Mouse (Mus musculus): ENCODE data around the gene Pmel. TPM values are rescaled to one million over a fixed set of nuclear protein-coding genes. Genes with fewer than 3 reads are reported as not detected.
A peak's percentile ranks its signal among the peaks of the same experiment; 100 is the strongest.

The Pmel gene
- total RNA-seq, 1 experiment from 2014 or later, result not detected

GRCm38 (mm10) chr10:128744680-128745601 is 40.9 kb downstream of the Pmel start, which contains the start of gene Dgka:
Gene Dgka, minus strand, starts transcription at chr10:128744855.
- ATAC-seq (replicated peaks; ENCODE audit: insufficient number of reproducible peaks, low FRiP score, low TSS enrichment, poor library complexity, severe bottlenecking), result no peak

GRCm38 (mm10) chr10:128745946-128746613 is 42.1 kb downstream of the Pmel start:
- ATAC-seq (replicated peaks; ENCODE audit: insufficient number of reproducible peaks, low FRiP score, low TSS enrichment, poor library complexity, severe bottlenecking), result no peak

- peak; percentile 2; the same call in 1 of the 2 replicates for ATAC-seq (replicated peaks; ENCODE audit: insufficient number of reproducible peaks, low FRiP score, low TSS enrichment, poor library complexity, severe bottlenecking)
These were observed 43.1 kb downstream of the Pmel start for GRCm38 (mm10) chr10:128746972-128747645.

GRCm38 (mm10) chr10:128747646-128748251 is 43.8 kb downstream of the Pmel start, which contains the start of gene Pym1:
Gene Pym1, plus strand, starts transcription at chr10:128747889.
- ATAC-seq (replicated peaks; ENCODE audit: insufficient number of reproducible peaks, low FRiP score, low TSS enrichment, poor library complexity, severe bottlenecking), result peak; percentile 70

GRCm38 (mm10) chr10:128748252-128748864 is 44.4 kb downstream of the Pmel start:
- peak; percentile 73 for ATAC-seq (replicated peaks; ENCODE audit: insufficient number of reproducible peaks, low FRiP score, low TSS enrichment, poor library complexity, severe bottlenecking)

Other genes with a start within 250 kb of the Pmel start
- gene Smarcc2, start 244.9 kb upstream of the Pmel start, total RNA-seq (2017), result 53.3 to 103 TPM (median 61.2 TPM) in 3 replicates
- 2,131 to 2,768 TPM (median 2,315 TPM) in 3 replicates for gene Myl6, start 210.1 kb upstream of the Pmel start, total RNA-seq (2017)
- gene Myl6b, start 205.5 kb upstream of the Pmel start, total RNA-seq (2017), result not detected in 3 replicates
- 135 to 345 TPM (median 157 TPM) in 3 replicates for gene Esyt1, start 178.3 kb upstream of the Pmel start, total RNA-seq (2017)
- 16.1 to 26.5 TPM (median 19.1 TPM) in 3 replicates for gene Zc3h10, start 156.4 kb upstream of the Pmel start, total RNA-seq (2017)
- gene Rpl41, start 154.9 kb upstream of the Pmel start, total RNA-seq (2017), result 2,103 to 2,260 TPM (median 2,168 TPM) in 3 replicates
- 37.2 to 74.1 TPM (median 47.8 TPM) in 3 replicates for gene Pa2g4, start 138.2 kb upstream of the Pmel start, total RNA-seq (2017)
- 1.4 to 3.3 TPM (median 2.8 TPM) in 3 replicates for gene Erbb3, start 114.5 kb upstream of the Pmel start, total RNA-seq (2017)
- gene Rps26, start 77.4 kb upstream of the Pmel start, total RNA-seq (2017), result 224 to 301 TPM (median 295 TPM) in 3 replicates
- not detected in 3 replicates for gene Ikzf4, start 58.2 kb upstream of the Pmel start, total RNA-seq (2017)
- 4.6 to 10.7 TPM (median 6.1 TPM) in 3 replicates for gene Suox, start 30.1 kb upstream of the Pmel start, total RNA-seq (2017)
- 64.1 to 81.0 TPM (median 72.7 TPM) in 3 replicates for gene Rab5b, start 7.9 kb upstream of the Pmel start, total RNA-seq (2017)
- gene Cdk2, start 836 bp downstream of the Pmel start, total RNA-seq (2017), result 14.5 to 21.4 TPM (median 19.5 TPM) in 3 replicates
- 68.7 to 107 TPM (median 86.0 TPM) in 3 replicates for gene Dgka, start 40.7 kb downstream of the Pmel start, total RNA-seq (2017)
- gene Pym1, start 43.7 kb downstream of the Pmel start, total RNA-seq (2017), result 30.7 to 38.7 TPM (median 34.9 TPM) in 3 replicates
- 0.53 to 10.5 TPM (median 2.5 TPM) in 3 replicates for gene Mmp19, start 86.7 kb downstream of the Pmel start, total RNA-seq (2017)
- 73.0 to 91.5 TPM (median 73.5 TPM) in 3 replicates for gene Dnajc14, start 99.9 kb downstream of the Pmel start, total RNA-seq (2017)
- gene Tmem198b, start 100.2 kb downstream of the Pmel start, total RNA-seq (2017), result 1.1 to 2.5 TPM (median 2.0 TPM) in 3 replicates
- 151 to 244 TPM (median 182 TPM) in 3 replicates for gene Sarnp, start 113.1 kb downstream of the Pmel start, total RNA-seq (2017)
- gene Ormdl2, start 117.5 kb downstream of the Pmel start, total RNA-seq (2017), result 72.1 to 86.7 TPM (median 76.6 TPM) in 3 replicates
- 0.57 to 3.8 TPM (median 1.8 TPM) in 3 replicates for gene Gdf11, start 187.5 kb downstream of the Pmel start, total RNA-seq (2017)
- 12.1 to 26.5 TPM (median 22.9 TPM) in 3 replicates for gene Cd63, start 196.8 kb downstream of the Pmel start, total RNA-seq (2017)
- gene Rdh5, start 218.7 kb downstream of the Pmel start, total RNA-seq (2017), result 1.5 to 7.6 TPM in 2 of 3 replicates, not detected in the other
- gene Bloc1s1, start 219.8 kb downstream of the Pmel start, total RNA-seq (2017), result 110 to 127 TPM (median 111 TPM) in 3 replicates
- 0.19 to 0.53 TPM in 2 of 3 replicates, not detected in the other for gene Itga7, start 229.6 kb downstream of the Pmel start, total RNA-seq (2017)

Measured in monocyte, adult 5-6 weeks (primary cell).